Mouse (Mus musculus) bone marrow, adult 2 months (tissue): ENCODE measurements around the gene Snrpd3. TPM values are rescaled to one million over a fixed set of nuclear protein-coding genes. Genes with fewer than 3 reads are reported as not detected.
"Not testable (repeated sequence)": the region's sequence is repeated elsewhere in the genome, so short reads cannot be mapped to it uniquely, and the experiment has no call there.

ENCODE experiments used
- H3K27ac ChIP-seq: fragments of 200-500 bp; 2 replicates; pipeline ENCODE4 v1.5.1; 2012; ENCODE audit warnings: low read depth, mild to moderate bottlenecking, control low read depth, inconsistent platforms, low read length; ENCODE audit not compliant: control insufficient read depth, poor library complexity, insufficient read depth
- H3K4me1 ChIP-seq: fragments of 200-500 bp; 2 replicates; pipeline ENCODE4 v1.6.1; 2011; ENCODE audit warnings: low read length; ENCODE audit not compliant: control insufficient read depth, insufficient read depth
- H3K4me3 ChIP-seq: fragments of 200-500 bp; replicated peaks from 2 replicates; pipeline ENCODE3; 2011; ENCODE audit warnings: mild to moderate bottlenecking, low read depth, low read length, control low read depth; ENCODE audit not compliant: control insufficient read depth
- CTCF ChIP-seq: fragments of 200-500 bp; IDR thresholded peaks from 2 replicates; pipeline ENCODE4 v1.5.1; 2011; ENCODE audit warnings: low read length, control low read depth; ENCODE audit not compliant: control insufficient read depth, insufficient read depth
- POLR2A ChIP-seq: fragments of 200-500 bp; IDR thresholded peaks from 2 replicates; pipeline ENCODE4 v1.6.1; 2011; ENCODE audit warnings: low read depth, mild to moderate bottlenecking, control low read depth, low read length, borderline replicate concordance; ENCODE audit not compliant: control insufficient read depth
- WGBS: fragments of 180-500 bp; shearing (Covaris S2); methylation state at CpG from one replicate; pipeline ENCODE4 v1.1.7; 2018; 5-methylcytosine and 5-hydroxymethylcytosine counted together
- polyA plus RNA-seq: library from polyadenylated mRNA; stranded (reverse); fragments of >200 nt; gene quantifications from 2 replicates; pipeline ENCODE4 v1.2.4, GENCODE M21; 2011; ENCODE audit warnings: low replicate concordance; ENCODE audit not compliant: missing spikeins, insufficient read depth, insufficient read length

Snrpd3 gene
- polyA plus RNA-seq, 1 experiment, result 156 TPM

- Histone ChIP-seq H3K4me3 (no peak overlapping the region), H3K4me1 (peaks cover 1% of the 10 kb centered on the region; the same call in 1 of the 2 replicates), H3K27ac (no peak overlapping the region)
- WGBS, result 31% methylated on average over 6 of the region's 6 CpGs
- no peak for TF ChIP-seq CTCF
- no peak for TF ChIP-seq POLR2A
Measured at GRCm38 (mm10) chr10:75495304-75495703, 22.0 kb upstream of the Snrpd3 start.

GRCm38 (mm10) chr10:75495921-75496320 lies 21.4 kb upstream of the Snrpd3 start:
- H3K4me1 ChIP-seq, result peaks cover 1% of the 10 kb centered on the region; the same call in 1 of the 2 replicates

GRCm38 (mm10) chr10:75499214-75499613 lies 18.1 kb upstream of the Snrpd3 start:
- not testable (repeated sequence) for H3K4me3 ChIP-seq, H3K4me1 ChIP-seq, H3K27ac ChIP-seq
- 40% methylated on average over 7 of the region's 7 CpGs for WGBS

More at GRCm38 (mm10) chr10:75495921-75496320, 21.4 kb upstream of the Snrpd3 start:
- TF ChIP-seq POLR2A (no peak), CTCF (no peak)
- H3K4me3 ChIP-seq, result no peak overlapping the region
- H3K27ac ChIP-seq, result no peak overlapping the region

- Histone ChIP-seq H3K4me3 (no peak overlapping the region), H3K4me1 (peaks cover 3% of the 10 kb centered on the region; the same call in 1 of the 2 replicates), H3K27ac (no peak overlapping the region)
- WGBS, result 69% methylated on average over 3 of the region's 3 CpGs
- TF ChIP-seq POLR2A (no peak), CTCF (no peak)
Measured at GRCm38 (mm10) chr10:75499791-75500190, 17.6 kb upstream of the Snrpd3 start.

- TF ChIP-seq POLR2A, result no peak
- no peak for TF ChIP-seq CTCF
- Histone ChIP-seq H3K4me1 (peaks cover 3% of the 10 kb centered on the region; the same call in 1 of the 2 replicates), H3K27ac (no peak overlapping the region), H3K4me3 (no peak overlapping the region)
- 68% methylated on average over 7 of the region's 7 CpGs for WGBS
Measured at GRCm38 (mm10) chr10:75500345-75500744, 17.0 kb upstream of the Snrpd3 start.

GRCm38 (mm10) chr10:75501641-75502040 lies 15.7 kb upstream of the Snrpd3 start:
- peaks cover 3% of the 10 kb centered on the region; the same call in 1 of the 2 replicates for H3K4me1 ChIP-seq
- TF ChIP-seq POLR2A, result no peak
- TF ChIP-seq CTCF, result no peak
- no peak overlapping the region for H3K4me3 ChIP-seq
- 80% methylated on average over 1 of the region's 1 CpGs for WGBS
- H3K27ac ChIP-seq, result no peak overlapping the region

- Histone ChIP-seq H3K4me1 (peaks cover 3% of the 10 kb centered on the region; the same call in 1 of the 2 replicates), H3K27ac (no peak overlapping the region), H3K4me3 (no peak overlapping the region)
- no peak for TF ChIP-seq POLR2A
- TF ChIP-seq CTCF, result no peak
- WGBS, result 22% methylated on average over 7 of the region's 7 CpGs
Measured at GRCm38 (mm10) chr10:75503692-75504091, 13.7 kb upstream of the Snrpd3 start.

GRCm38 (mm10) chr10:75504234-75505129 lies 12.9 kb upstream of the Snrpd3 start:
- 38% methylated on average over 8 of the region's 8 CpGs for WGBS
- peak overlapping the region; percentile 25; the same call in 1 of the 2 replicates for H3K27ac ChIP-seq
- H3K4me1 ChIP-seq, result peaks cover 3% of the 10 kb centered on the region; the same call in 1 of the 2 replicates
- H3K4me3 ChIP-seq, result no peak overlapping the region
- TF ChIP-seq CTCF (no peak), POLR2A (no peak)

GRCm38 (mm10) chr10:75505130-75505495 lies 12.2 kb upstream of the Snrpd3 start:
- WGBS, result 39% methylated on average over 3 of the region's 3 CpGs
- Histone ChIP-seq H3K27ac (peak overlapping the region; percentile 25; the same call in 1 of the 2 replicates), H3K4me3 (no peak overlapping the region), H3K4me1 (peaks cover 1% of the 10 kb centered on the region; the same call in 1 of the 2 replicates)
- TF ChIP-seq CTCF (no peak), POLR2A (no peak)

GRCm38 (mm10) chr10:75505928-75506327 lies 11.4 kb upstream of the Snrpd3 start:
- H3K27ac ChIP-seq, result not testable (repeated sequence)

More at GRCm38 (mm10) chr10:75505928-75506327, 11.4 kb upstream of the Snrpd3 start:
- not testable (repeated sequence) for H3K4me1 ChIP-seq, H3K4me3 ChIP-seq
- WGBS, result 85% methylated on average over 3 of the region's 3 CpGs
